Mouse (Mus musculus) midbrain, embryonic 15.5 days (tissue): ENCODE results near the gene Cd7. TPM values are rescaled to one million over a fixed set of nuclear protein-coding genes. Genes with fewer than 3 reads are reported as not detected.

Source experiments
- ATAC-seq: fragments of 200-750 bp; cut with Nextera tagmentation; replicated peaks from 2 replicates; pipeline ENCODE4 v1.8.0; 2017; ENCODE audit warnings: moderate TSS enrichment
- H3K27ac ChIP-seq: fragments of 300-500 bp; sonication (generic); 2 replicates; pipeline ENCODE4 v1.5.1; 2015; ENCODE audit warnings: mild to moderate bottlenecking, inconsistent platforms
- H3K27me3 ChIP-seq: fragments of 300-500 bp; sonication (generic); replicated peaks from 2 replicates; pipeline ENCODE4 v1.6.1; 2015; ENCODE audit warnings: inconsistent platforms
- H3K36me3 ChIP-seq: fragments of 300-500 bp; sonication (generic); replicated peaks from 2 replicates; pipeline ENCODE4 v1.6.1; 2015; ENCODE audit warnings: inconsistent platforms
- H3K4me1 ChIP-seq: fragments of 300-500 bp; sonication (generic); 2 replicates; pipeline ENCODE4 v1.6.1; 2015; ENCODE audit warnings: inconsistent platforms
- H3K4me2 ChIP-seq: fragments of 300-500 bp; sonication (generic); 2 replicates; pipeline ENCODE4 v1.6.1; 2015; ENCODE audit warnings: inconsistent platforms, mild to moderate bottlenecking, moderate library complexity
- H3K4me3 ChIP-seq: fragments of 300-500 bp; sonication (generic); 2 replicates; pipeline ENCODE4 v1.5.1; 2015; ENCODE audit warnings: mild to moderate bottlenecking, inconsistent platforms
- H3K9ac ChIP-seq: fragments of 300-500 bp; sonication (generic); 2 replicates; pipeline ENCODE4 v1.6.1; 2015; ENCODE audit warnings: mild to moderate bottlenecking, inconsistent platforms
- H3K9me3 ChIP-seq: fragments of 300-500 bp; sonication (generic); 2 replicates; pipeline ENCODE4 v1.6.1; 2016; ENCODE audit warnings: inconsistent platforms
- WGBS: fragments of 180-500 bp; shearing (Covaris S2); methylation state at CpG from one replicate; pipeline ENCODE4 v1.1.7; 2015; ENCODE audit warnings: mixed read lengths; 5-methylcytosine and 5-hydroxymethylcytosine counted together
- polyA plus RNA-seq: library from polyadenylated mRNA; unstranded; fragments of >200 nt; fragmentation: Nextera tagmentation; extraction: Ambion mirVana; gene quantifications from 2 replicates; pipeline ENCODE4 v1.2.1, GENCODE M21; 2015

Gene Cd7
- polyA plus RNA-seq, 1 experiment from 2014 or later: not detected

DNA sequence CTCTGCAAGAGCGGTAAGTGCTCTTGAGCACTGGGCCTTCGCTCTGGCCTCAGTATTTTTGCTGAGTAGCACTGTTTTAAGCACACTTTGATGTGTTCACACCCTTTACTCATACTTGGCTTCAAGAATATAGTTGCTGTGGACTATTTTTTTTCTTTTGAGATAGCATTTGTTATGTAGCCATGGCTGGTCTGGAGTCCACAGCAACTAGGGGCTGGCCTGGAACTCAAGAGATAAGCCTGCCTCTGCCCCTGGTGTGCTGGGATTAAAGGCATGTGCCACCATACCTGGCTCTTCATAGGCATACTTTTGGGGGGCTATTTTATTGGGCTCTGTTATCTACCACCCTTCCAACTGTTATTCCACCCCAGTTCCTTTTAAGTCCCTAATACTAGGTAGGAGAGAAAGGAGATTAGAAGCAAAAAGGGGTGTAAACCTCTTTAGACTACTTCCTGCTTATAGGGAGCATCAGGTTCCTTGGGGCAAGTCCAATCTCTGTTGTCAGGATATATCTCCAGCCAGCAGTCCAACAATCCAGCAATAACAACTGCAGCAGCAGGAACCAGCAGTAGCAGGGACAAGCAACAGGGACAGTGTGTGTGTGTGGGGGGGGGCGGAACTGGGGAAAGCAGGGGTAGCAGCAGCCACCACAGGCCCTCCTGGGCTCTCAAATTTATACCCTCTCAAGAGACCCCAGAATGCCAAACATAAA, 29.0 kb downstream of the Cd7 start:
- no peaks in the 10 kb centered on the region for H3K36me3 ChIP-seq
- H3K9me3 ChIP-seq: no peaks in the 10 kb centered on the region
- 94% methylated on average over 3 of the region's 3 CpGs for WGBS
- H3K9ac ChIP-seq: no peak overlapping the region
- H3K4me1 ChIP-seq: no peaks in the 10 kb centered on the region
- H3K4me2 ChIP-seq: no peak overlapping the region
- H3K4me3 ChIP-seq: no peak overlapping the region
- H3K27ac ChIP-seq: no peak overlapping the region
- no peak for ATAC-seq
- no peaks in the 10 kb centered on the region for H3K27me3 ChIP-seq

DNA sequence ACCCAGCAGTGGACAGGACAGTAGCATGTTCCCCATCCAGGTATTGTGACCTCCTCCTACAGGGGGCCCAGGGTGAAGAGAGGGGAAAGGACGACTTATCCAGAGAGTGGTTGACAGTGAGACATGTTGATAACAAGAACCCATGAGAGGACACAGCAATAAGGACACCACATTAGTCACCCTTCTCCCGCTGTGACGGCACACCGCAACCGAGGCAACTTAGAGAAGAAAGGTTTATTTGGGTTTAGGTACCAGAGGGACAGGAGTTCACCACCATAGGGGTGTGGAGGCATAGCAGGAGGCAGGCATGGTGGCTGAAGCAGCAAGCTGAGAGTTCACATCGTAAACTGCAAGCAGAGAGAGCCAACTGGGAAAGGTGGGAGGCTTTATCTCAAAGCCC, 33.0 kb downstream of the Cd7 start:
- Histone ChIP-seq H3K9ac (no peak overlapping the region), H3K9me3 (no peaks in the 10 kb centered on the region), H3K4me2 (no peak overlapping the region), H3K4me1 (no peaks in the 10 kb centered on the region), H3K27me3 (no peaks in the 10 kb centered on the region), H3K4me3 (no peak overlapping the region), H3K36me3 (no peaks in the 10 kb centered on the region), H3K27ac (no peak overlapping the region)
- no peak for ATAC-seq
- 78% methylated on average over 6 of the region's 6 CpGs for WGBS

DNA sequence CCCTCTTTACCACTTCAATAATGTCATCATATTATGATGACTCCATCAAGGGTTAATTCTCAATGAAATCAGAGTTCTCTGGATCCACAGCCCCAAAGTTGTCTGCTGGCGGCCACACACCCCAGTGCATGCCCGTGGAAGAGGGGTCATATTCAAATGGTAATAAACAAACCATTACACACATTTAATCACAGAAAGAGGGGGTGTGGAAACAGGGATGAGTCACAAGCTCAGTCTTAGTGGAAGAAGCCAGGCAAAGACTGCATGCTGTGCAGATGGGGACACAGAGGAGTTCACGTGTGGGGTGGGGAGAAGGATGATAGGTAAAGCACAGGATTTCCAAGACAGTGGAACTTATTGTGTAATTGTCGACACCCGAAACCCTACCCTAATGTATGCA, 34.9 kb downstream of the Cd7 start:
- H3K9ac ChIP-seq: no peak overlapping the region
- WGBS: 56% methylated on average over 5 of the region's 5 CpGs
- ATAC-seq: no peak

DNA sequence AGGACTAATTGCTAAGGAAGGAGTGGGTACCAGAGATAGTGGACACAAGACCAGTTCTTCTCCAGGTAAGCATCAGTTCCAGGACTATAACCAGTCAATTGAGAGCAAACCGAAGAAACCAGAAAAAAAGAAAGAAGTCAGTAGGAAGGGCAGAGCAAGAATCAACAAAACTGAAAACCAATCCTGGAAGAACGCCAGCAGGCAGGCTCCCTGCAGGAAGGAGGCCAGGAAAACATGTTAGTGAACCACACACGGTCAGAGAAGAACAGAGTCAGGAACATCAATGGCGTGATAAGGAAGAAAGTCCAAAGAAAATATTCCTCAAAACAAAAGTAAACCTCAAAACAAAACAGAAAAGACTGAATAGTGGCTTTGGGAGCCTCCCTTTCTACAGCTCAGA, 37.3 kb downstream of the Cd7 start:
- no peak for ATAC-seq
- no peaks in the 10 kb centered on the region for H3K4me1 ChIP-seq
- H3K4me3 ChIP-seq: no peak overlapping the region
- no peak overlapping the region for H3K4me2 ChIP-seq
- H3K36me3 ChIP-seq: no peaks in the 10 kb centered on the region
- no peak overlapping the region for H3K27ac ChIP-seq
- 78% methylated on average over 4 of the region's 4 CpGs for WGBS
- H3K27me3 ChIP-seq: no peaks in the 10 kb centered on the region
- no peak overlapping the region for H3K9ac ChIP-seq
- no peaks in the 10 kb centered on the region for H3K9me3 ChIP-seq

More for the DNA sequence above, 34.9 kb downstream of the Cd7 start:
- Histone ChIP-seq H3K4me2 (no peak overlapping the region), H3K4me3 (no peak overlapping the region), H3K9me3 (no peaks in the 10 kb centered on the region), H3K4me1 (no peaks in the 10 kb centered on the region), H3K27ac (no peak overlapping the region), H3K36me3 (no peaks in the 10 kb centered on the region), H3K27me3 (no peaks in the 10 kb centered on the region)

DNA sequence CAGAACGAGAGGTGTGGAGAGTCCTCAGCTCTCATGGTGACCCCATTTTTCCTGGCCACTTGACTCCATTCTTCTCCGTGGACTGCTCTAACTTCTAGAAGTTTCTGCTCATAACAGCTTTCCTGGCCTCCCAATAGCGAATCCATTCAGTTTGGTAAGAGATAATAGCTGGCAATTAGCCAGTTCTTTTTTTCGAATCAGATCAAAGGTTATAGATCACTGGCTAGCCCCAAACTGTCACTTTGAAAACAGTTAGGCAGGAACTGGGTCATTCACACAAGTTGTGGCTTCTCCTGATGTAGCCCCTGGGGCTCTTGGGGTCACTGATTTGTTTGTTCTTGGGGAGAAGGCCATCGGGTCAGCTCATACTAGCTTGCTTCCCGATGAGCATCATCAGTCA, 44.5 kb downstream of the Cd7 start:
- ATAC-seq: no peak
- H3K9ac ChIP-seq: no peak overlapping the region
- WGBS: 90% methylated on average over 6 of the region's 6 CpGs

DNA sequence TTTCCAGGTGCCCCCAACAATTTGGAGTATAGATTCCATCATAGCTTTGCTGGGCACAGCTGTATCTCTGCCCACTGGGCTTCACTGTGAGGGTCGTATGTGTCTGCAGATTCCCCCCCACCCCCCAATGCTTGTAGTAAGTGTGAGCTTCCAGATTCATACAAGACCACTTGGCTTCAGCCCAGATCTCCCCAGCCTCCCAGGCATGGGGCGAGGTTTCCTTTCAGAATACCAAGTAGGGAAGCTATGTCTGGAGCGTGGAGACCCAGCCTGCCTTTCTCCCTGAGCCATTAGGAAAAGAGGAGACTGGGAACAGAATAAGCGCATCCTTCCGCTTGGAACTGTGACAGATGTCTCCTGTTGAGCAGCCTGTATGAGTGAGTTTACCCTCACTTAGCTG, 45.6 kb downstream of the Cd7 start:
- Histone ChIP-seq H3K4me2 (no peak overlapping the region), H3K9me3 (no peaks in the 10 kb centered on the region), H3K27ac (no peak overlapping the region), H3K9ac (no peak overlapping the region), H3K4me1 (peaks cover 39% of the 10 kb centered on the region), H3K36me3 (no peaks in the 10 kb centered on the region), H3K27me3 (no peaks in the 10 kb centered on the region), H3K4me3 (no peak overlapping the region)
- ATAC-seq: no peak
- WGBS: 64% methylated on average over 5 of the region's 5 CpGs

More for the DNA sequence above, 44.5 kb downstream of the Cd7 start:
- Histone ChIP-seq H3K27ac (no peak overlapping the region), H3K4me1 (peaks cover 27% of the 10 kb centered on the region), H3K9me3 (no peaks in the 10 kb centered on the region), H3K4me2 (no peak overlapping the region), H3K36me3 (no peaks in the 10 kb centered on the region), H3K4me3 (no peak overlapping the region), H3K27me3 (no peaks in the 10 kb centered on the region)

DNA sequence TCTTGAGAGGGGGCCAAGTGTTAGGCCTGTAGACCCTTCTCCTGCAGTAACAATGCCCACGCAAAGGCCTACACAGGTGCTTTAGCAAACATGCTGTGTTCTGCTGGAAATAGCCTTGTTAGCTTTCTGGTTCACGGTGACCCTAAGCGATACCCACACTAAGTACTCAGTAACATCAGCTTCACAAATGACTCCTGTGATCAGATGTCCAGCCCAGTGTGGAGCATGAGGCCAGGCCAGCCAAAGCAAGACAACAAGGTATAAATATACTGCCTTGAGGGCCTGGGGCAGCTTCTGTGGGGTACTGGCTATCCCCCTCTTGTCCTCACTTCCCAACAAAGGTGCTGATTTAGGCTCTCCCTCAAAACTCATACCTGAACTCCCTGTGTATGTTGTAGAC, 46.1 kb downstream of the Cd7 start:
- Histone ChIP-seq H3K4me2 (no peak overlapping the region), H3K9me3 (no peaks in the 10 kb centered on the region), H3K27ac (no peak overlapping the region), H3K36me3 (no peaks in the 10 kb centered on the region), H3K4me3 (no peak overlapping the region), H3K4me1 (peaks cover 44% of the 10 kb centered on the region), H3K27me3 (no peaks in the 10 kb centered on the region), H3K9ac (no peak overlapping the region)
- 100% methylated on average over 3 of the region's 3 CpGs for WGBS
- ATAC-seq: no peak

DNA sequence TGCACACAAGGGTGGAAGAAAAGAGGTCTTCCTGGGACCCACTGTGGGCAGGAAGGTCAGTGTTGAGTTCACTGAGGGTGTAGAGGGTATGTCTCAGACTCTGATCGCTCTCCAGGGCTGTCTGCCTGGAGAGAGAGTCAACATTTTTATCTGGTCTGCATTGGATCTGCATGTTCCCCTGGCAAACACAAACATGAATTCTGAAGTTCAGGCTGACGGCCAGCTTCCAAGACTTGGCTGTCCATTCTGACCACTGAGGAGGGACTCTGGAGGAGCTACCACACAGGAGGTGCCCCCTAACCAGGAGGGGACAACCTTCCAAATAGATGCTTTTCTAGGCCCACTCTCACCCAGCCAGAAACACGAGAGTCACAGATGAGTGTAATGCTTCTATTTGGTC, 47.4 kb downstream of the Cd7 start:
- peak overlapping the region; percentile 68 for H3K9ac ChIP-seq
- no peaks in the 10 kb centered on the region for H3K27me3 ChIP-seq
- no peaks in the 10 kb centered on the region for H3K36me3 ChIP-seq
- no peaks in the 10 kb centered on the region for H3K9me3 ChIP-seq
- no peak; the same call in 1 of the 2 replicates for ATAC-seq
- peak overlapping the region; percentile 71 for H3K4me2 ChIP-seq
- H3K4me1 ChIP-seq: peaks cover 54% of the 10 kb centered on the region
- peak overlapping the region; percentile 93 for H3K27ac ChIP-seq
- 81% methylated on average over 3 of the region's 3 CpGs for WGBS
- H3K4me3 ChIP-seq: peak overlapping the region; percentile 85

DNA sequence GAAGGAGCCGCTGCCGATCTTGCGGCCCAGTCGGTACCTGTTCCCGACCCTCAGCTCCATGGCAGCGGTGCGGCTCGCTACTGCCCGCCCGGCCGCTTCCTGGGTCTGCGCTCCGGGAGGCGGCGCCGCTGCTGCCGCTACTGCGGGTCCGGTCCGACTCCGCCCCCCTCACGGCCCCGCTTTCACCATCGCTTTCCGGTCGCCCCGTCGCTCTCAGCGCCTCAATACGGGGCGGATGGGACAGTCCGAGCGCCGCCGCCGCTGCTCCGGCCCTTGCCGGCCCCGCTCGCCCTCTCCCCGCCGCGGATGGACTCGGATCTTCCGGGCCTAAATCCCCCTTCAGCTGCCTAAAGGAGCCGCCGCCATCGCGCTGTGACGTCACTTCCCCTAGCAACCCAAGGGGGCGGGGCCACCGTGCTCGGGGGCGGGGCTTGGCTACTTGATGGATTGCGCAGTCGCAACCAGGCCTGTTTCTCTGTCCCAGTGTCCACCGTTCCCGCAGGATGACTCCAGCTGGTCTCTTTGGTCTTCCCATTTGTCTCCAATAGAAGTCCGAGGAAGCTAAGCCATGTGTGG, 48.2 kb downstream of the Cd7 start, which contains the start of gene Csnk1d:
Csnk1d (minus strand) TSS at position 380 of the 576 bp plus-strand sequence.
- Histone ChIP-seq H3K36me3 (no peaks in the 10 kb centered on the region), H3K4me2 (peak within 1 kb of the TSS; percentile 82), H3K27ac (peak within 1 kb of the TSS; percentile 93), H3K4me1 (peaks cover 54% of the 10 kb centered on the region), H3K27me3 (no peaks in the 10 kb centered on the region), H3K9ac (peak within 1 kb of the TSS; percentile 99), H3K4me3 (peak within 1 kb of the TSS; percentile 85), H3K9me3 (no peaks in the 10 kb centered on the region)
- ATAC-seq: peak; percentile 89
- WGBS: under 1% methylated on average over 59 of the region's 59 CpGs

DNA sequence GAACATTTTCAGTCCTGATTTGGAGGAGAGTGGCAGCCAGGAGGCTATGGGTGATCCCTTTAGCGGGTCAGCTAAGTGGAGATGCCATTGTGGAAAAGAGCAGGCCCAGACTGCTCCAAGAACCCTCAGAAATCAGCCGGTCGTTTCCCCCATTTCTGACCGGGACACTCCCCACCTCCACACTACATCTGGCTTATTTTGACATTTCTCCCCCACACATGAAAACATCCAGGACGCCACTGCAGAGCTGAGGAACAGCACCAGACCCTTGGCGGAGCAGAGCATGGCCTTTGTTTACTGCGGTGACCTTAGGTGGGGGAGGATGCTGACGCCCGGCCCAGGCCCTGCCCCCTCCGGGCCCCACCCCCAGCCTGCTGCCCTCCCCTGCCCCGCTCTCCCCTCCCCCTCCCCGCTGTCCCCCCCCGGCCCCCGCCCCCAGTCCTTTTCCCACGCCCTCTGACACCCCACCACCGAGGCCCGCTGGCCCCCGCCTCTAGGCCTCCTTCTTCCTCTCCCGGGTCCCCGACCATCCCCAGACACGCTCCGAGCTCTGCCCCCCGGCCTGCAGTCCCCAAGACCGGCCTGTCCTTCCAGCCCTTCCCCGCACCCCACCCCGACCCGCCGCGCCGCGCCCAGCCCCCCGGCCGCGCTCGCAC, 49.0 kb downstream of the Cd7 start:
- Histone ChIP-seq H3K9me3 (no peaks in the 10 kb centered on the region), H3K36me3 (no peaks in the 10 kb centered on the region), H3K4me2 (peak overlapping the region; percentile 82), H3K4me1 (peaks cover 54% of the 10 kb centered on the region), H3K27me3 (no peaks in the 10 kb centered on the region), H3K4me3 (peak overlapping the region; percentile 85), H3K9ac (peak overlapping the region; percentile 99), H3K27ac (peak overlapping the region; percentile 93)
- 2% methylated on average over 24 of the region's 35 CpGs for WGBS
- peak; percentile 53 for ATAC-seq

DNA sequence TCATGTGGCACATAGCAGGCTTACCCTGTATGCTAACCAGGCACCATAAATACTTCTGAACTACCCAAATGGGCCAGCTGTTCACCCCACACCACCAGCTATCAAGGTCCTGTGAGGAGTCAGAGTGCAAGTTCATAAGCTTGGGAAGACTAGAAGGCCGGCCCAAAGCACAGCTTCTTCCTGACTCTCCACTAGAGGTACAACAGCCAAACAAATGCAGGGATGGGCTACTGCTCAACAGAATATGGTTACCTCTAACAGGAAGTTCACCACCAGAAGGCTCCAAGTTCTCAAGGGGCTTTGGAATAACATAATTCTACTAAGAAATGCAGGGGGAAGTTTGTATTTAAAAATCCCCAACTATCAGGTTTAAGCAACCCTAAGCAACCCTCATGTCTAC, 49.7 kb downstream of the Cd7 start:
- H3K27ac ChIP-seq: peak overlapping the region; percentile 93
- ATAC-seq: no peak
- H3K9me3 ChIP-seq: no peaks in the 10 kb centered on the region
- H3K9ac ChIP-seq: peak overlapping the region; percentile 99
- H3K36me3 ChIP-seq: no peaks in the 10 kb centered on the region
- peak overlapping the region; percentile 82 for H3K4me2 ChIP-seq
- no peaks in the 10 kb centered on the region for H3K27me3 ChIP-seq
- 24% methylated on average over 1 of the region's 1 CpGs for WGBS
- H3K4me3 ChIP-seq: peak overlapping the region; percentile 85
- H3K4me1 ChIP-seq: peaks cover 54% of the 10 kb centered on the region

DNA sequence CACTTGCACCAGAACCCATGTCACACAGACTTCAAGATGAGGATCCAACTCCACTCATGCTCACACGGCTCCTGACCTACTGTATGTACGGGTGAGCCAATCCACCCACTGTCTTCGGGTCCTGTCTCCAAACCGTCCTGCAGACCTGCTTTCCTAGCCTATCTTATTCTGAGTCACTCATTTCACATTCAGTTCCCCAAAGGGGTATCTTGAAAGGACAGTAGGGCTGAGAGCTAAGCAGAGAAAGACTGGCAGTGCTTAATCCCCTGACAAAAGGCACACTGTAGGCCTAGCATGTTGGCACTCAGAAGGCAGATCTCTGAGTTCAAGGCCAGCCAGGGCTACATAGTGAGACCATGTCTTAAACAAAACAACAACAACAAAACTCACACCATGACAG, 50.8 kb downstream of the Cd7 start:
- 0 out of 2 replicates have a peak overlapping the region, but pooled peaks have one; percentile 85 for H3K4me3 ChIP-seq

More for the DNA sequence above, 50.8 kb downstream of the Cd7 start:
- H3K36me3 ChIP-seq: no peaks in the 10 kb centered on the region; the same call in 1 of the 2 replicates
- H3K4me1 ChIP-seq: peaks cover 50% of the 10 kb centered on the region
- 68% methylated on average over 4 of the region's 4 CpGs for WGBS
- no peaks in the 10 kb centered on the region for H3K27me3 ChIP-seq
- H3K9ac ChIP-seq: 0 out of 2 replicates have a peak overlapping the region, but pooled peaks have one; percentile 6
- no peak for ATAC-seq
- H3K27ac ChIP-seq: no peak overlapping the region
- no peaks in the 10 kb centered on the region for H3K9me3 ChIP-seq
- H3K4me2 ChIP-seq: peak overlapping the region; percentile 82
